Mouse (Mus musculus) gastrocnemius, adult 18-20 months (tissue): Measurements from ENCODE around the gene Mbtps1. TPM values are rescaled to one million over a fixed set of nuclear protein-coding genes. Genes with fewer than 3 reads are reported as not detected.
A peak's percentile ranks its signal among the peaks of the same experiment; 100 is the strongest.

Experiments
- DNase-seq: peaks from one replicate; pipeline ENCODE4 v3.0.0; 2021; ENCODE audit warnings: low spot score
- total RNA-seq, 2 experiments: library from RNA; stranded (reverse); gene quantifications; 2 replicates each; pipeline ENCODE4 v1.2.3; 2021

Gene Mbtps1
- total RNA-seq, 2 experiments from 2014 or later: 20.2 to 21.1 TPM

DNA sequence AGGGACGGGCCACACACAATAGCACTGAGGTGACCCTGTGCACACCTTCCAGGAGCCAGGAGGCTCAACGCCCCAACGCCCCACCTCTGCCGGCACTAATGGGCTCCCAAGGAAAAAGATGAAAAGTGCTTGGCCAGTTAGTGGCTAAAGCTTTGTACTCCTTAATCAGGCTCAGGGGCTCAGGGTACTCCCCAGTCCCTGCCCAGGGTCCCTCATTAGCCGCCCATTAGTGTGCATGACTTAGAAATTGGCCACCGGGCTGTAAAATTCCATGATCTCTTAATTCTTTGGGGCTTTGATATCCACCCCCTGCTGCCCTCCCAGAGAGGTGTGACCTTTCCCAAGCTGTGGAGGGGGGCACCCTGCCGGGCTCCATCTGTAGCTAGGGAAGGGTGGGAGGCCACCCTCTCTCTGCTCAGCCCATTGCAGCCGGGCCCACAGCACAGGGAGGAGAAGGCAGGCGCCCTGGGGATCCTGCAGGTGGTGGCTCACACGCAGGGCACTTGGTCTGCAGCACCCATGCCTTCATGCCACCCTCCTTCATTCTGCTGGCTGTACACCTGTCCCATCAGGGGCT, 55.3 kb downstream of the Mbtps1 start:
- DNase-seq: no peak

DNA sequence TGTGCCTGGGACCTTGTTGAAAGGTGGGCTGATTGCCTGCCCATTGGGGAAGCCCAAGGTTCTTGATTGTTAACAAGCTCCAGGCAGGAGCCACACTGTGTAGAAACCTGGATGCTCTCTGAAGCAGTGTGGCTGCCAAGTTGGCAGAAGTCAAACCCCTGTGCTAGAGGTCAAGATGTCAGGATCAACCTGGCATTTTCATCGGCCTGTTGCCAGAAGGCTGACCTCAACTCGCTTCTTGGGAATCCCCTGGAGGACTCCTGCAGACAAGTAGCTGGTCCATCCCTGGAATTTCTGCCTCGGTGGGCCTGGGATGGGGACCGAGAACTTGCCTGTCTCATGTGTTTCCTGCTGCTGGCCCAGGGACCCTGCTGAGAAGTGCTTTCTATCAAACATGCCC, 56.4 kb downstream of the Mbtps1 start:
- DNase-seq: no peak

DNA sequence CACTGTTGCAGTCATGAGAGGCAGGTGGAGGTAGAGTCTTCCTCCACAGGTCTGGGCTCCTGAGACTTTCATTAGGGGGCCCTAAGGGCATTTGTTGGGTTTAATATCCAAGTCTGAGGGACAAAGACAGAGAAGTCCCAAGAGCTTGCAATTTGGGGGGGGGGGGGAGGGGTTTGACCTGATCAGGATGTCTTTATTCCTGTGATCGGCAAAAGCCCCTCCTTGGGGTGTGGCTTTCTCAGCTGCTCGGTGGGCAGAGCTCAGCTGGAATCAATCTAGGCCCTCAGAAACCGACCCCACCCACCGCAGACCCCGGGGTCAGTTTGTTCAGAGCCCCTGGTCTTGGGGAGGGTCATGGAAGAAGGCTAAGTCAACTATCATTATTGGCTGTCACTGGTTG, 56.9 kb downstream of the Mbtps1 start, which contains the start of gene Slc38a8:
Gene Slc38a8, minus strand, starts transcription at position 101 of the 400 bp plus-strand sequence.
- no peak for DNase-seq

- no peak for DNase-seq
Observed at GRCm38 (mm10) chr8:119499836-119500235, 58.7 kb downstream of the Mbtps1 start.

DNA sequence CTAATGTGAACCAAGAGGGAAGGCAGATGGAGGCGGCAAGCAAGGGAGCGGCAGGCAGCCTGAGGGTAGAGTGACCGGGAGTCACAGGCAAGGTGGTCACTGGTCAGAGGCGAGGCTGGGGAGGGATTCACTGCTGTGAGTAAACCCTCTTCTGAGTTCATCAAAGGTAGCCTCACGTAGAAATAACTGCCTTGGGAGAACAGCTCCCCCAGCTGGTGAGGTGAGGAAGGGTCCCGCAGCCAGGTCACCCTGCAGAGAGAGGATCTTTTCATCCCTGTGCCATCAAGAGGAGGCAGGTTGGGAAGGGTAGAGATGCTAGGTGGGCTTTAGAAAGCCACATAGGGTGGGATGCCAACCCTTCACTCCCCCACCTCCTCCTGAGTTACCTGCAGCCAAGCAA, 61.7 kb downstream of the Mbtps1 start:
- DNase-seq: peak; percentile 39

- DNase-seq: no peak
Observed at GRCm38 (mm10) chr8:119487093-119487492, 71.4 kb downstream of the Mbtps1 start.

DNA sequence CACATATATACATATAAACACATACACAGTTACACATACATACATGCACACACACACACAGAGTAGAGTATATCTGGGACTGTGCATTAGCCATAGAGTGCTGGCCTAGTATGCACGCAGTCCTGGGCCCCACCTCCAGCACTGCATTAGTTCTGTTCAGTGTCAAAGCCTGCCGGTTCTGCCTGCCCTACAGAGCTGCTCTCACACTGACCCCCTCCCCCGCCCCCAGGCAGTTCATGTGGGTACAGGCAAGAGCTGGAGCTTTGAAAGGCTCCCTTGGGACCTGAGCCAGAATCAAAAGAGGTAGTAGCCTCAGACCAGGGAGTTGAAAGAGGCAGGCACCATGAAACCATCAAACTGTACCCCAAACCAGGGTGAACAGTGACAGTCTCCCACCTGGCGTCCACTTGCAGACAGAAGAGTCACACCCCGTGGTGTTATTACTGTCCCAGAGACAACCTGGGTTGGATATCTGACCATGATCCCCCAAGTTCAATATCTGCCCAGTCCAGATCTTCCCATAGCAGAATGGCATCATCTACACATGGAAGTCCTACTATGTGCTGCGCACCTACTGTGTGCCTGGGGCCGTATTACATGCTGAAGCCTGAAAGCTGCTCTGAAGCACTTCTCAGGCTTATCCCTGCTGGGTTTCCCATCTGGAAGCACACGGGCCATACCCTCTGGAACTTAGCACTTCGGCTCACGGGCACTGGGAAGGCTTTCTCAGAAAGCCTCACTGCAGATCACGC, 74.2 kb downstream of the Mbtps1 start:
- DNase-seq: no peak

GRCm38 (mm10) chr8:119478684-119479083, 79.9 kb downstream of the Mbtps1 start:
- no peak for DNase-seq

- no peak for DNase-seq
Observed at GRCm38 (mm10) chr8:119468091-119468490, 90.4 kb downstream of the Mbtps1 start.

DNA sequence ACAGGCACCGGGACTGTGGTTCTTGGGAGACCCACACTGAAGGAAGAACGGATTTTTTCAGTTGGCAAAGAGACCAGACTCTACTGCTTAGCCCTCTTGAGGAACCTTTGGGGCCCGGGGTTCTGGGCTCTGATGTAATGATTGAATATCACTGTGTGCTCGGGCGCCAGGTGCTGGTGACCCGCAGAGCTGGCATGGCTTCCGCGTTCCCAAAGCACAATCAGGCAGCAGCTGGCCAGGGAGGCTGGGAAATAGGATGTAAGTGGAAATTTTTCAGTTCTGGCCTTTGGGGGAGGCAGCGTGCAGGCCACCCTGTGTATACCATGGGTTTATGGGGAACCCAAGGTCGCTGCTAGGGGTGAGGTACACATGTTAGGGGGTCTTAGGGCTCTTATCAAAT, 91.7 kb downstream of the Mbtps1 start:
- DNase-seq: no peak

DNA sequence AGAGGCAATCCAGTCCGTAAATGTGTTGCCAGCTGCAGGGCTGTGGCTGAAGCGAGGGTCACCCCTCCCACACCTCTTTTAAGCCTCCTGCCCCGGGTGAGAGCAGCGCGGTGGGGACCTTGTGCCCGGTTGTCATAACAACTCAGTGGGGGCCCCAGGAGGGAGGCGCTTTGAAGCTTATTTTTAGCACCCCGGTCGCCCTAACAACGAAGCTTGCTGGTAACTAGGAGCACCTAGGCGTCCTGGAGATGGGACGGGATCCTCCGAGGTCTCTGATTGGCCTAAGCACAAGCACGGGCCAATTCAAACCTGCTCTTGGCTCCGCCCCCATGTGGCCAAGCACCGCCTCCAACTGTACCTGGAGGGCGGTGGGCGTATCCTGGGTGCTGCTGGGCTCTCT, 92.4 kb downstream of the Mbtps1 start:
- DNase-seq: no peak

DNA sequence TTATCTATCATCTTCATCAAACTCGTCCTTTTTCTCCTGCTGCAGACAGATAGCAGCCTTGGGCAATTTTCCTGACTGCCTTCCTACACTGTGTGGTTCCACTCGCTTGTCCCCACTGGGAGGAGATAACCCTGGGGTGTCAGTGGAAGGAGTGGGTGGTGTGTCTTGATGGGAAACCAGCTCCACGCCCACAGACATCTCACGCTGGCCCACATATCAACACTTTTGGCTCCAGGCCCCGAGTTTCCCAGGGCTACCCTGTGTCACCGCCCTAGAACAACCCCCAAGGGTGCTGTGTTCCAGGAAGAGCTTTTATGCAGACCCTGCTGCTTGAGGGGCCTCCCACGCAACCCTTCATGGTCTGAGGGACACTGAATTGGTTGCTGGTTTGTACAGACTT, 94.8 kb downstream of the Mbtps1 start:
- no peak for DNase-seq

DNA sequence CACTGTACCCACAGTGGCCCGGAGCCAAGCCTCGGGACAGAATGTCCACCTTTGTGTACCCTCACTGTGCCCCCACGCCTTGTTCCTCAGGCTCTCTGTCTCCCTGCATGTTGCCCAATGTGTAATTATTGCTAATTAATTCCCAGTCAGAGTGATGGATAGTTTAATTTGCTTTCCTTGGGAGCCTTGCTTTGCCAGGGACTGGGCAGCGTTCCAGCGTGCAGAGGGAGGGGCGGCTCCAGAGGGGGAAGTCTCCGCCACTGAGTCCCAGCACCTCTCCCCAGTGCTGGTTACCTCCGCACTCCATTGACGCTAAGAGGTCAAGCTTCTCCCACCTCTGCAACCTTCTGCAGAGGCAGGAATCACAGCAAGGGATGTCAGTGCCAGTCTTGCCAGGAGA, 97.2 kb downstream of the Mbtps1 start:
- no peak for DNase-seq

DNA sequence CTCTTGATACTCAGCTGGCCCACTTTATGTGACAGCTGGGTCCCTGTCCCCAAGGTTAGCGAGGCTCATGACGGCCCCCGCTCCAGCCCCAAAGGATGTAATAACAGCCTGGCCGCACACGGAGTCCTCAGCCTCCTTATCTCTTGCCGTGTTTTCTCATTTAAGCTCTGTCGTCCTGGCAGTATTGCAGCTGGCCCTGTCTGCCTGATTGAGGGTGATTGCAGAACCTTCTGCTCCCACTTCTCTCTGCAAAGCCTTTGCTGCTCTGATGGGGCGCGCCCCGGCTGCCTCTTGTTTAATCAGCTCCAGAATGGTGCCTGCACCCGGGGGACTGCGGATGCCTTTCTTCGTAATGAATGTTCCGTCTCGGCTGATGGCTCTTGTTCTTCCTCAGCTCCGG, 98.8 kb downstream of the Mbtps1 start:
- DNase-seq: no peak

Other genes starting within 250 kb of the Mbtps1 start
- gene Hsbp1, start 214.2 kb downstream of the Mbtps1 start, total RNA-seq: 100 to 1,000 TPM; 144 to 149 TPM
- gene Mlycd, start 163.9 kb downstream of the Mbtps1 start, total RNA-seq: 10 to 100 TPM; 75.0 to 87.3 TPM
- 10 to 100 TPM in 1 of 2 experiments, 1 to 10 TPM in 1; 9.3 to 13.9 TPM for gene Osgin1, start 124.6 kb downstream of the Mbtps1 start, total RNA-seq
- gene Necab2, start 112.0 kb downstream of the Mbtps1 start, total RNA-seq: under 1 TPM in 1 of 2 experiments, not detected in 1; 0.16 TPM
- gene Slc38a8, start 57.0 kb downstream of the Mbtps1 start, total RNA-seq: not detected
- 10 to 100 TPM; 13.4 to 16.3 TPM for gene Hsdl1, start 16.4 kb upstream of the Mbtps1 start, total RNA-seq
- gene Dnaaf1, start 16.5 kb upstream of the Mbtps1 start, total RNA-seq: not detected
- gene Taf1c, start 46.5 kb upstream of the Mbtps1 start, total RNA-seq: 1 to 10 TPM; 4.8 to 5.5 TPM
- under 1 TPM in 1 of 2 experiments, not detected in 1; 0.14 TPM for gene Adad2, start 54.0 kb upstream of the Mbtps1 start, total RNA-seq
- gene Kcng4, start 76.9 kb upstream of the Mbtps1 start, total RNA-seq: 10 to 100 TPM; 11.4 to 11.8 TPM
- 10 to 100 TPM; 60.2 to 82.9 TPM for gene Wfdc1, start 107.6 kb upstream of the Mbtps1 start, total RNA-seq
- gene Atp2c2, start 141.3 kb upstream of the Mbtps1 start, total RNA-seq: under 1 TPM in 1 of 2 experiments, not detected in 1; 0.14 TPM
- gene Tldc1, start 219.7 kb upstream of the Mbtps1 start, total RNA-seq: 1 to 10 TPM; 3.4 TPM